Mouse (Mus musculus) ES-Bruce4 (cell line): ENCODE results near the gene Ikbke. TPM values are rescaled to one million over a fixed set of nuclear protein-coding genes. Genes with fewer than 3 reads are reported as not detected.
"Not testable (repeated sequence)": the region's sequence is repeated elsewhere in the genome, so short reads cannot be mapped to it uniquely, and the experiment has no call there.

ENCODE experiments used
- H3K27ac ChIP-seq: 2 replicates; pipeline ENCODE4 v1.5.1; 2012; ENCODE audit warnings: low read length, inconsistent platforms; ENCODE audit not compliant: insufficient read depth
- H3K27me3 ChIP-seq: 2 replicates; pipeline ENCODE4 v1.6.1; 2012; ENCODE audit warnings: mild to moderate bottlenecking, low read length, inconsistent platforms; ENCODE audit not compliant: control insufficient read depth, poor library complexity, insufficient read depth, severe bottlenecking
- H3K36me3 ChIP-seq: 2 replicates; pipeline ENCODE4 v1.6.1; 2012; ENCODE audit warnings: inconsistent platforms, mild to moderate bottlenecking, low read length, moderate library complexity; ENCODE audit not compliant: control insufficient read depth, poor library complexity, insufficient read depth, severe bottlenecking
- H3K4me1 ChIP-seq: one replicate; pipeline ENCODE4 v1.8.1; 2011; ENCODE audit warnings: low read length; ENCODE audit not compliant: control insufficient read depth, insufficient read depth
- H3K4me3 ChIP-seq: 2 replicates; pipeline ENCODE4 v1.5.1; 2011; ENCODE audit warnings: low read depth, mild to moderate bottlenecking, low read length
- H3K9ac ChIP-seq: 2 replicates; pipeline ENCODE4 v1.6.1; 2012; ENCODE audit warnings: low read depth, mild to moderate bottlenecking, inconsistent platforms; ENCODE audit not compliant: poor library complexity, severe bottlenecking
- H3K9me3 ChIP-seq: replicated peaks from 2 replicates; pipeline ENCODE4 v1.6.1; 2012; ENCODE audit warnings: mild to moderate bottlenecking, low read length, inconsistent platforms; ENCODE audit not compliant: control insufficient read depth, poor library complexity, insufficient read depth, severe bottlenecking
- CTCF ChIP-seq: IDR thresholded peaks from one replicate; pipeline ENCODE4 v1.8.1; 2011; ENCODE audit warnings: low read depth, low read length
- EP300 ChIP-seq: IDR thresholded peaks from 2 replicates; pipeline ENCODE4 v1.6.1; 2011; ENCODE audit warnings: low read depth, low read length; ENCODE audit not compliant: insufficient read depth
- POLR2A ChIP-seq: IDR thresholded peaks from one replicate; pipeline ENCODE4 v1.8.1; 2011; ENCODE audit warnings: low read length; ENCODE audit not compliant: insufficient read depth
- polyA plus RNA-seq: library from polyadenylated mRNA; stranded (reverse); fragments of >200 nt; gene quantifications from 2 replicates; pipeline ENCODE4 v1.2.4, GENCODE M21; 2011; ENCODE audit warnings: low read depth; ENCODE audit not compliant: missing spikeins, insufficient read depth, insufficient read length

The Ikbke gene
- polyA plus RNA-seq, 1 experiment: 4.0 TPM

DNA sequence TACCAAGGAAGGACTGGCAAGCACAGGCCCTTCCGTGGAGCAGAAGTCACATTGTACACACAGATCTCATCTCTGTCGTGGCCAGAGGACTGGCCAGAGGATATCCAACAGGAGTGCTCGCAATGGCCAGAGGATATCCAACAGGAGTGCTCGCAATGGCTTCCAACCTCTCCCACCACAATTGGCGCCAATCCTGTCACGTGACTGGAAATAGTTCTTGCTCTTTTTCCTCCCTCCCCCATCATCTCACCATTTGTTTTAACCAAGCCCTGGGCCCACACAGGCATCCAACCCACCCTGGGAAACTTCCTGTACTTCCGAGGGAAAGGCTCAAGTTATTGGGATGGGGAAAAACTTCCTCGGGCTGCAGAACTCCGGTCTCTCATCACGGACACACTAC lies 10.6 kb downstream of the Ikbke start:
- Histone ChIP-seq H3K9ac (no peak overlapping the region), H3K27ac (no peak overlapping the region), H3K4me3 (no peak overlapping the region), H3K36me3 (no peaks in the 10 kb centered on the region), H3K4me1 (no peaks in the 10 kb centered on the region), H3K9me3 (no peaks in the 10 kb centered on the region), H3K27me3 (no peaks in the 10 kb centered on the region)
- TF ChIP-seq CTCF (no peak), EP300 (no peak), POLR2A (no peak)

GRCm38 (mm10) chr1:131263905-131264304 lies 15.5 kb downstream of the Ikbke start:
- no peaks in the 10 kb centered on the region for H3K4me1 ChIP-seq
- TF ChIP-seq POLR2A (no peak), EP300 (no peak)
- no peak overlapping the region for H3K9ac ChIP-seq
- H3K4me3 ChIP-seq: no peak overlapping the region
- no peaks in the 10 kb centered on the region for H3K9me3 ChIP-seq
- H3K27me3 ChIP-seq: no peaks in the 10 kb centered on the region
- H3K27ac ChIP-seq: no peak overlapping the region
- no peaks in the 10 kb centered on the region for H3K36me3 ChIP-seq

GRCm38 (mm10) chr1:131260309-131260656 lies 19.1 kb downstream of the Ikbke start:
- TF ChIP-seq CTCF (peak; percentile 84), EP300 (no peak)
- Histone ChIP-seq H3K4me1 (no peaks in the 10 kb centered on the region), H3K36me3 (no peaks in the 10 kb centered on the region), H3K4me3 (peak overlapping the region; percentile 30; the same call in 1 of the 2 replicates), H3K9ac (no peak overlapping the region), H3K9me3 (no peaks in the 10 kb centered on the region), H3K27ac (no peak overlapping the region), H3K27me3 (no peaks in the 10 kb centered on the region)

GRCm38 (mm10) chr1:131259632-131260308 lies 19.6 kb downstream of the Ikbke start:
- no peak overlapping the region for H3K9ac ChIP-seq
- no peaks in the 10 kb centered on the region for H3K27me3 ChIP-seq
- H3K36me3 ChIP-seq: no peaks in the 10 kb centered on the region
- H3K4me3 ChIP-seq: no peak overlapping the region
- no peaks in the 10 kb centered on the region for H3K4me1 ChIP-seq
- no peaks in the 10 kb centered on the region for H3K9me3 ChIP-seq
- TF ChIP-seq CTCF: no peak
- TF ChIP-seq EP300: no peak
- no peak for TF ChIP-seq POLR2A
- no peak overlapping the region for H3K27ac ChIP-seq

- Histone ChIP-seq H3K9ac (no peak overlapping the region), H3K36me3 (no peaks in the 10 kb centered on the region), H3K4me1 (no peaks in the 10 kb centered on the region), H3K4me3 (no peak overlapping the region), H3K27me3 (no peaks in the 10 kb centered on the region), H3K27ac (no peak overlapping the region), H3K9me3 (no peaks in the 10 kb centered on the region)
- TF ChIP-seq EP300: no peak
- no peak for TF ChIP-seq CTCF
- TF ChIP-seq POLR2A: no peak
Observed at GRCm38 (mm10) chr1:131257288-131257687, 22.1 kb downstream of the Ikbke start.

GRCm38 (mm10) chr1:131252516-131253250 lies 26.7 kb downstream of the Ikbke start:
- not testable (repeated sequence) for H3K4me3 ChIP-seq, H3K27me3 ChIP-seq, H3K36me3 ChIP-seq, H3K27ac ChIP-seq, H3K4me1 ChIP-seq, H3K9ac ChIP-seq, H3K9me3 ChIP-seq
